Mouse (Mus musculus) telencephalon, adult 2 months (tissue): Measurements from ENCODE around the gene Tas2r102.
A peak's percentile ranks its signal among the peaks of the same experiment; 100 is the strongest.

Source experiments
- DNase-seq: peaks from one replicate; pipeline ENCODE4 v3.0.0-alpha.2; 2011; ENCODE audit warnings: low read depth, low spot score

Gene Tas2r102

DNA sequence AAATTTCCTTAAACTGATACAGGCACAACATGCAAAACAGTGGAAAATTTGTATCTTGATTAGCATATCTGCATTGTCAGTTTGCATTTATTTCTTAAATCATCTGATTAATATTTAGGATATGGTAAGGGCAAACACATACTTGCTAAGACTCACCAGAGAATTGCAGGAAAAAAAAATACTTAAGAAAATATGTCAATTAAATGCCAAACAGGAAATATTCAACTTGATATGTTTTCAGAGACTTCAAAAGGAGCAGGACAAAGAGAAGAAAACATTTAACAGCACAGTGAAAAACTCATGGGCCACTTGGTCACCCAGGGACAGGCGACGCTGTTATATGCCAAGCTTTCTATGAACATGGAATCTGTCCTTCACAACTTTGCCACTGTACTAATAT lies at the start of gene Tas2r102:
Gene Tas2r102, plus strand, starts transcription at position 301 of the 400 bp plus-strand sequence.
- no peak for DNase-seq

- no peak for DNase-seq
These were observed 24.0 kb upstream of the Tas2r102 start, which contains the start of gene Tas2r115 for GRCm38 (mm10) chr6:132737935-132738334. Gene Tas2r115, minus strand, starts transcription at chr6:132738035.

DNA sequence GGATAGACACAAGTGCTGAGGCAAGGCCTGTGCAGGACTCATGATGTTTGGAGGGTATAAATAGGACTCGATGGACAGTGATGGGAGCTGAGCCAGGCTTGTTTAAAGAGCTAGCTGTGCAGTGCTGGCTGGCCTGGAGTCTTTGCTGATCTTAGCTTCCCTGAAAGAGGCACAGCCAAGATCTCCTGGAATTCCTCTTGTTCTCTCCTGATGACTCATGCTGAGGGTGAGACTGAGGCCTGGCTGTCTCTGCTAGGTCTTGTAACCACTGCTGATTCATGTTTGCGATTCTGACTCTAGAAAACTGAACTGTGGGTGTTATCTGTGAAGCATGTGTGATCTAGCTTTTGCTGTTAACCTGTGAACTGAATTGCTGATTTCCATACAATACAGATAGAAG lies 11.7 kb upstream of the Tas2r102 start:
- peak; percentile 1 for DNase-seq

DNA sequence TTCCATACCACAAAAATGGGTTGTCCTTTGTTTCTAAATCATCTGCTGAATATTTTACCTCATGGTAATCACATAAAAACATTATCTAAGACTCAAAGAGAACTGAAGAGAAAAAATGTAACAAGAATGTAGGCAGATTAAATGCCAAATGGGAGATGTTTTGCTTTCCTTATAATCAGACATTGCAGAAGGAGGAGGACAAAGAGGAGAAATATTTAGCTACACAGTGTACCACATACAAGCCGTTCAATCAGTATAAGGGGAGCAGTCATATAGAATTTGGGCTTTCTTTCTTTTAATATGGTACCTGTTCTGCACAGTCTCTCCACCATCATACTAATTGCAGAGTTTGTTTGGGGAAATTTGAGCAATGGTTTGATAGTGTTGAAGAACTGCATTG lies 7.5 kb upstream of the Tas2r102 start, which contains the start of gene Tas2r124:
Gene Tas2r124, plus strand, starts transcription at position 301 of the 400 bp plus-strand sequence.
- no peak for DNase-seq

GRCm38 (mm10) chr6:132778062-132778461 lies 16.1 kb downstream of the Tas2r102 start, which contains the start of gene Tas2r136:
Gene Tas2r136, minus strand, starts transcription at chr6:132778162.
- no peak for DNase-seq

GRCm38 (mm10) chr6:132795393-132795792 lies 33.5 kb downstream of the Tas2r102 start:
- DNase-seq, result no peak

DNA sequence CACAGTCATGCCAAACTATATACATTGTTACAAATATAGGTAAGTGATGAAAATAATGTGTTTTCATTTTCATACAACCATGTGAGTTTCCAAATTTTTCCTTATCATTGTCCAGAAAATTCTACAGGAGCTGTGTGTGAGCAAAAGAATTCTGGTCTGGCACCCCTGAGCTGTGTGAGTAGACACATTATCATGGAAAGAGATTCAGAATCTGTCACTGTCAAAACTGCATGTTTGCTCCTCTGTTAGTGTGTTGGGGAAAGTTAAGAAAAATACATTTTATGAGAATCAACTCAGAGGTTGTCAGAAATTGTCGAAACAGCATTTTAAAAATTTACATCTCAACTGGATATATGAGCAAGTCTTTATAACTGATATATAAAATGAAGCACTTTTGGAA lies 40.6 kb downstream of the Tas2r102 start, which contains the start of gene Tas2r117:
Gene Tas2r117, plus strand, starts transcription at position 301 of the 400 bp plus-strand sequence.
- no peak for DNase-seq
